Mouse (Mus musculus) small intestine, adult 10 weeks (tissue): ENCODE measurements around the gene Gucy2c. TPM values are rescaled to one million over a fixed set of nuclear protein-coding genes. Genes with fewer than 3 reads are reported as not detected.

ENCODE experiments used
- polyA plus RNA-seq: library from polyadenylated mRNA; stranded (reverse); fragments of 350-450 nt; fragmentation: Illumina TruSeq; extraction: RNeasy Lipid Tissue Mini Kit (QIAGEN cat#74804); gene quantifications from one replicate; pipeline ENCODE4 v1.2.3, GENCODE M21; 2014; ENCODE audit warnings: low replicate concordance

Gene Gucy2c
- 101 TPM for polyA plus RNA-seq

GRCm38 (mm10) chr6:136781377-136781986, at the start of gene Gucy2c:
Gene Gucy2c (minus strand): TSS chr6:136781765.

GRCm38 (mm10) chr6:136827881-136828561, 46.5 kb upstream of the Gucy2c start, which contains the start of gene Wbp11:
Gene Wbp11 (minus strand): TSS chr6:136828233.

GRCm38 (mm10) chr6:136827516-136827880, 45.9 kb upstream of the Gucy2c start, which contains the start of gene BC049715:
Gene BC049715 (plus strand): TSS chr6:136827626.

DNA sequence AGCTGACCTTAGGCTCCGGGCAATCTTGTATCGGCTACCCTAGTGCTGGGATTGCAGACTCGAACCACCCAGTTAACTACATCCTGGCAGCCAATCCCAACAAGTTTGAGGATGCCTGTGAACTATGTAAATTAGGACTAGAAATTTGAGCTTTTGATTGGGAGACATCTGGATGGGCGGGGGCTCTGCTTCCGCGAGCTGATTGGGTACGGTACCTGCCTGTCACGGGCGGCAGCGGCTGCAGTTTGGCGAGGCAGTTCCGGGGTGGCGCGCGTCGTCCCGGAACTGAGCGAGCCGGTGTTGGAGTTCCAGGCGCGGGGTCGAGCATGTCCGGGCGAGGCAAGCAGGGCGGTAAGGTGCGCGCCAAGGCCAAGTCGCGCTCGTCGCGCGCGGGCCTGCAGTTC, 26.5 kb upstream of the Gucy2c start, which contains the start of gene H2afj:
TSS of gene H2afj (plus strand) at position 231 of the 404 bp plus-strand sequence.

DNA sequence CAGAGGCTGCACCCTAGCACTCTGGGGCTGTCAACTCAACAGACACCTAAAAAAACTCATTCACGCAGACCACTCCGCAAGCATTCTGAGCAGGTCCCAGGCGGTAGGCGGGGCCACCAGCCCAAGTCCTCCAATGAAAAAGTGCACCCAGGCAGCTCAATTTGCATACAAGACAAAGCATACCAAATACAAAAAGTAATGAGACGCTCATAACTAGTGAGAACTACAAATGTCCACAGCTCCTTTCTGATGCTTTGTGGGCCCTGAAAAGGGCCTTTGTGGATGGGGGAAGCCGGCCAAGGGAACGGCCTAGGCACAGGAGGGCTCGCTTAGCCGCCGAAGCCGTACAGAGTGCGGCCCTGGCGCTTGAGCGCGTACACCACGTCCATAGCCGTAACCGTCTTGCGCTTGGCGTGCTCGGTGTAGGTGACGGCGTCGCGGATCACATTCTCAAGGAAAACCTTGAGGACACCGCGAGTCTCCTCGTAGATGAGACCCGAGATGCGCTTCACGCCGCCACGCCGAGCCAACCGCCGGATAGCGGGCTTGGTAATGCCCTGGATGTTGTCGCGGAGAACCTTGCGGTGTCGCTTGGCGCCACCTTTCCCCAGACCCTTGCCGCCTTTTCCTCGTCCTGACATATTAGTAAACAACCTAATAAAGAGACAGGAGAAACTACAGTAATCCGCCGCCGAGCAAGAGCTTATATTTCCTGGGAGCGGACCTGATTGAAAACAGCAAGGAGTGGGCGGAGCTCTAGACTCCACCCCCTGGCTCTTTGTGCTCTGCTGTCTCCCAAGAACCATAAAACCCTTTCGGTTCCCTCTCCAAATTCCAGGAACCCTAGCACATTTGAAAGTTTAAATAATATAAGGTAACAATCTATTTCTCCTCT, 22.4 kb upstream of the Gucy2c start, which contains the start of gene Hist4h4:
TSS of gene Hist4h4 (minus strand) at position 677 of the 895 bp plus-strand sequence.

DNA sequence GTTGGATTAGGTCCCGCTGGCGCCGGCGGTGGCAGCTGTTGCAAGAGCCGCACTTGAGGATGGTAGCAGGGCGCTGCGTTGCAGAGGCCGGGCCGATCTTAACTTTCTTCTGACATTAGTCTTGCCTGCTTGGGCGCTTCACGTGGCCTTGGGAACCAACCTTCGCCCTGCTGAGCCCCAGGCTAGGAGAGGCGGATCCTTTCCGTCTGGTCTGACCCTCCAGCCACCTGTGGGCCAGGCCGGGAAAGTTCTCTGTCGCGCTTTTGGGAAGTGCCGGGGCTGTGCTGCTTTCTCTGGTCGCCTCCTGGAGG, 119.9 kb downstream of the Gucy2c start, which contains the start of gene Plbd1:
TSS of gene Plbd1 (minus strand) at position 223 of the 311 bp plus-strand sequence.

Other genes with a start within 250 kb of the Gucy2c start
- 122 TPM for gene Plbd1, start 119.8 kb downstream of the Gucy2c start, polyA plus RNA-seq
- gene Hist4h4, start 22.6 kb upstream of the Gucy2c start, polyA plus RNA-seq, result 0.19 TPM
- gene H2afj, start 26.5 kb upstream of the Gucy2c start, polyA plus RNA-seq, result 8.5 TPM
- 0.37 TPM for gene BC049715, start 45.9 kb upstream of the Gucy2c start, polyA plus RNA-seq
- gene Wbp11, start 46.5 kb upstream of the Gucy2c start, polyA plus RNA-seq, result 58.0 TPM
- gene Smco3, start 53.7 kb upstream of the Gucy2c start, polyA plus RNA-seq, result 0.48 TPM
- gene Art4, start 76.0 kb upstream of the Gucy2c start, polyA plus RNA-seq, result not detected
- gene Mgp, start 94.1 kb upstream of the Gucy2c start, polyA plus RNA-seq, result 16.0 TPM
- 6.7 TPM for gene Erp27, start 140.4 kb upstream of the Gucy2c start, polyA plus RNA-seq
- gene Pde6h, start 142.1 kb upstream of the Gucy2c start, polyA plus RNA-seq, result not detected
- 14.7 TPM for gene Arhgdib, start 160.1 kb upstream of the Gucy2c start, polyA plus RNA-seq